Mouse (Mus musculus) MEL (cell line): ENCODE data around the gene Gm49358. TPM values are rescaled to one million over a fixed set of nuclear protein-coding genes. Genes with fewer than 3 reads are reported as not detected.

Source experiments
- DNase-seq: peaks from one replicate; pipeline ENCODE4 v3.0.0; 2011; ENCODE audit warnings: low read depth, low spot score
- H3K27ac ChIP-seq: 2 replicates; pipeline ENCODE4 v1.5.1; 2012; ENCODE audit warnings: low read depth, mild to moderate bottlenecking, control low read depth, low read length, moderate library complexity; ENCODE audit not compliant: control insufficient read depth
- H3K27me3 ChIP-seq, 2 experiments: fragments of 150-350 bp in 1 of 2; sonication (generic) in 1 of 2; 2 replicates each; pipeline ENCODE4 v1.6.1; 2012; ENCODE audit warnings: low read length in 2 of 2, mild to moderate bottlenecking in 2 of 2, improper control_type of control experiment in 1 of 2, moderate library complexity in 1 of 2; ENCODE audit not compliant: insufficient read depth in 2 of 2, control insufficient read depth in 1 of 2
- H3K36me3 ChIP-seq, 2 experiments: 2 replicates each; pipeline ENCODE4 v1.6.1; 2012 to 2014; ENCODE audit warnings: low read length in 2 of 2, improper control_type of control experiment in 1 of 2, inconsistent platforms in 1 of 2, mild to moderate bottlenecking in 1 of 2; ENCODE audit not compliant: insufficient read depth in 2 of 2, control insufficient read depth in 1 of 2
- H3K4me1 ChIP-seq, 2 experiments: fragments of 150-350 bp in 1 of 2; sonication (generic) in 1 of 2; 2 replicates each; pipeline ENCODE4 v1.6.1; 2012; ENCODE audit warnings: low read length in 2 of 2, improper control_type of control experiment in 1 of 2, mild to moderate bottlenecking in 1 of 2; ENCODE audit not compliant: insufficient read depth in 2 of 2, control insufficient read depth in 1 of 2
- H3K4me3 ChIP-seq, 2 experiments: fragments of 150-350 bp in 1 of 2; sonication (generic) in 1 of 2; 2 replicates each; pipeline ENCODE4 v1.5.1; 2012; ENCODE audit warnings: low read depth in 2 of 2, low read length in 2 of 2, mild to moderate bottlenecking in 2 of 2, moderate library complexity in 2 of 2, control low read depth in 1 of 2, improper control_type of control experiment in 1 of 2; ENCODE audit not compliant: control insufficient read depth in 1 of 2, insufficient read depth in 1 of 2
- H3K79me2 ChIP-seq: 2 replicates; pipeline ENCODE4 v1.6.1; 2012; ENCODE audit warnings: mild to moderate bottlenecking, low read length, moderate library complexity; ENCODE audit not compliant: control insufficient read depth, poor library complexity, insufficient read depth
- H3K9ac ChIP-seq: 2 replicates; pipeline ENCODE4 v1.6.1; 2012; ENCODE audit warnings: low read depth, mild to moderate bottlenecking, control low read depth, low read length, moderate library complexity; ENCODE audit not compliant: control insufficient read depth, poor library complexity, severe bottlenecking
- H3K9me3 ChIP-seq: fragments of 150-350 bp; sonication (generic); replicated peaks from 2 replicates; pipeline ENCODE4 v1.6.1; 2012; ENCODE audit warnings: mild to moderate bottlenecking, low read length, improper control_type of control experiment, moderate library complexity; ENCODE audit not compliant: insufficient read depth
- BHLHE40 ChIP-seq: IDR thresholded peaks from 2 replicates; pipeline ENCODE4 v1.6.1; 2012; ENCODE audit warnings: low read depth, mild to moderate bottlenecking, inconsistent platforms, low read length, improper control_type of control experiment, borderline replicate concordance
- CHD2 ChIP-seq: IDR thresholded peaks from 2 replicates; pipeline ENCODE4 v1.6.1; 2011; ENCODE audit warnings: low read length, improper control_type of control experiment
- CTCF ChIP-seq, 3 experiments: IDR thresholded peaks in 2 of 3; conservative IDR thresholded peaks in 1 of 3; 2 replicates each; pipeline ENCODE4 v1.5.1; 2011 to 2012; ENCODE audit warnings: low read length in 3 of 3, low read depth in 2 of 3, mild to moderate bottlenecking in 2 of 3, improper control_type of control experiment in 1 of 3, inconsistent platforms in 1 of 3, mixed read lengths in 1 of 3, moderate library complexity in 1 of 3; ENCODE audit not compliant: control insufficient read depth in 1 of 3, insufficient read depth in 1 of 3, poor library complexity in 1 of 3, severe bottlenecking in 1 of 3
- E2F4 ChIP-seq: IDR thresholded peaks from 2 replicates; pipeline ENCODE4 v1.6.1; 2011; ENCODE audit warnings: low read depth, low read length, improper control_type of control experiment, borderline replicate concordance
- ETS1 ChIP-seq: IDR thresholded peaks from 2 replicates; pipeline ENCODE4 v1.6.1; 2012; ENCODE audit warnings: low read depth, mild to moderate bottlenecking, inconsistent platforms, low read length, improper control_type of control experiment, moderate library complexity
- GABPA ChIP-seq: IDR thresholded peaks from 2 replicates; pipeline ENCODE4 v1.6.1; 2012; ENCODE audit warnings: low read depth, mild to moderate bottlenecking, inconsistent platforms, low read length, improper control_type of control experiment, moderate library complexity
- HCFC1 ChIP-seq: IDR thresholded peaks from 2 replicates; pipeline ENCODE4 v1.6.1; 2012; ENCODE audit warnings: low read depth, mild to moderate bottlenecking, inconsistent platforms, low read length, improper control_type of control experiment, moderate library complexity
- MAZ ChIP-seq: IDR thresholded peaks from 2 replicates; pipeline ENCODE4 v1.6.1; 2012; ENCODE audit warnings: low read depth, mild to moderate bottlenecking, inconsistent platforms, low read length, improper control_type of control experiment
- MEF2A ChIP-seq: IDR thresholded peaks from 2 replicates; pipeline ENCODE4 v1.6.1; 2014; ENCODE audit warnings: low read depth, mild to moderate bottlenecking, inconsistent platforms, low read length, improper control_type of control experiment; ENCODE audit not compliant: poor library complexity, insufficient replicate concordance, severe bottlenecking; ENCODE audit errors: extremely low read depth
- MXI1 ChIP-seq: IDR thresholded peaks from 2 replicates; pipeline ENCODE4 v1.6.1; 2011; ENCODE audit warnings: mild to moderate bottlenecking, low read depth, low read length, improper control_type of control experiment
- MYB ChIP-seq: IDR thresholded peaks from 2 replicates; pipeline ENCODE4 v1.6.1; 2011; ENCODE audit warnings: mild to moderate bottlenecking, low read depth, low read length, improper control_type of control experiment
- MYC ChIP-seq: IDR thresholded peaks from 2 replicates; pipeline ENCODE4 v1.6.1; 2011; ENCODE audit warnings: low read depth, mild to moderate bottlenecking, low read length, improper control_type of control experiment, moderate library complexity
- NRF1 ChIP-seq: IDR thresholded peaks from 2 replicates; pipeline ENCODE4 v1.6.1; 2014; ENCODE audit warnings: low read depth, mild to moderate bottlenecking, inconsistent platforms, low read length, improper control_type of control experiment, moderate library complexity; ENCODE audit not compliant: poor library complexity, insufficient read depth, severe bottlenecking
- POLR2A ChIP-seq, 2 experiments: IDR thresholded peaks; 2 replicates each; pipeline ENCODE4 v1.6.1; 2011 to 2012; ENCODE audit warnings: low read length in 2 of 2, mild to moderate bottlenecking in 2 of 2, control low read depth in 1 of 2, improper control_type of control experiment in 1 of 2, low read depth in 1 of 2, moderate library complexity in 1 of 2; ENCODE audit not compliant: control insufficient read depth in 1 of 2, insufficient read depth in 1 of 2, poor library complexity in 1 of 2
- RCOR1 ChIP-seq: IDR thresholded peaks from 2 replicates; pipeline ENCODE4 v1.6.1; 2012; ENCODE audit warnings: low read depth, mild to moderate bottlenecking, inconsistent platforms, low read length, improper control_type of control experiment
- SMC3 ChIP-seq: IDR thresholded peaks from 2 replicates; pipeline ENCODE4 v1.6.1; 2011; ENCODE audit warnings: low read depth, low read length, improper control_type of control experiment
- TAL1 ChIP-seq: IDR thresholded peaks from 2 replicates; pipeline ENCODE4 v1.6.1; 2012; ENCODE audit warnings: mild to moderate bottlenecking, inconsistent platforms, low read length, moderate library complexity, mixed read lengths
- TCF12 ChIP-seq: IDR thresholded peaks from 2 replicates; pipeline ENCODE4 v1.6.1; 2014; ENCODE audit warnings: low read depth, mild to moderate bottlenecking, inconsistent platforms, low read length, improper control_type of control experiment, moderate library complexity
- UBTF ChIP-seq: IDR thresholded peaks from 2 replicates; pipeline ENCODE4 v1.6.1; 2012; ENCODE audit warnings: low read depth, mild to moderate bottlenecking, inconsistent platforms, low read length, improper control_type of control experiment, moderate library complexity, borderline replicate concordance; ENCODE audit not compliant: insufficient read depth
- USF1 ChIP-seq: IDR thresholded peaks from 2 replicates; pipeline ENCODE4 v1.6.1; 2014; ENCODE audit warnings: low read depth, mild to moderate bottlenecking, inconsistent platforms, low read length, improper control_type of control experiment, moderate library complexity
- ZC3H11A ChIP-seq: IDR thresholded peaks from 2 replicates; pipeline ENCODE4 v1.6.1; 2012; ENCODE audit warnings: low read depth, mild to moderate bottlenecking, inconsistent platforms, low read length, improper control_type of control experiment
- ZKSCAN1 ChIP-seq: IDR thresholded peaks from 2 replicates; pipeline ENCODE4 v1.6.1; 2012; ENCODE audit warnings: low read depth, mild to moderate bottlenecking, inconsistent platforms, low read length, improper control_type of control experiment, moderate library complexity
- ZNF384 ChIP-seq: IDR thresholded peaks from 2 replicates; pipeline ENCODE4 v1.6.1; 2012; ENCODE audit warnings: low read depth, mild to moderate bottlenecking, inconsistent platforms, low read length, improper control_type of control experiment
- polyA plus RNA-seq, 2 experiments: library from polyadenylated mRNA; stranded (reverse) in 1 of 2; unstranded in 1 of 2; fragments of >175 nt in 1 of 2; fragments of >200 nt in 1 of 2; gene quantifications; 2 replicates each; pipeline versions ENCODE4 v1.2.1 to v1.2.4; 2012; ENCODE audit warnings: low replicate concordance in 2 of 2, low read depth in 1 of 2; ENCODE audit not compliant: insufficient read length in 2 of 2, insufficient read depth in 1 of 2, missing spikeins in 1 of 2
- total RNA-seq: library from RNA; depleted of rRNA; stranded (reverse); fragments of 300-350 nt; gene quantifications from 2 replicates; pipeline ENCODE4 v1.2.3, GENCODE M21; 2012

Gm49358 gene
- total and polyA plus RNA-seq, 3 experiments, result 1.3 TPM; not detected in 2

DNA sequence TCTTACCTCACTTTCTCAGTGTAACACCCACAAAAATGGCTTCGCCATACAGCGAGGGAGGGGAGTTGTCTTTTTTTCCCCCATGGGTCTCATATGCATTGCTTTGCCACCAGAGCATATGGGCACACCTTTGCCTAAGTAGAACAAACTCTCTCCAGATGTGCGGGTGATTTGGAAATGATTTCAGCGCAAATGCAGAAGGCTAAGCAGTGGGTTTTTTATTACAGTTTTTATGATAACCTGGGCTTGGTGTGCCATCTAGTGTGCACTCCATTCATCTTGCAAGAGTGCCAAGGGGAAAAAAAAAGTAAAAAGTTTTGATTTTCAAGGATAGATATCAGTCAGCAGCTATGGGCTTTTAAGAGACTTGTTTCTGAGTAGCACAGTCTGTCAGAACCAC, 28.7 kb upstream of the Gm49358 start:
- H3K4me1 ChIP-seq, result no peaks in the 10 kb centered on the region
- H3K9me3 ChIP-seq, result no peaks in the 10 kb centered on the region
- no peaks in the 10 kb centered on the region for H3K79me2 ChIP-seq
- TF ChIP-seq MYC, result no peak
- no peak for TF ChIP-seq SMC3
- no peak for TF ChIP-seq MAZ
- TF ChIP-seq UBTF, result no peak
- TF ChIP-seq RCOR1, result no peak
- TF ChIP-seq TAL1, result no peak
- no peak for TF ChIP-seq HCFC1
- no peak for TF ChIP-seq ZNF384
- no peak for TF ChIP-seq E2F4
- TF ChIP-seq MXI1, result no peak
- no peak for TF ChIP-seq TCF12
- TF ChIP-seq USF1, result no peak
- no peak overlapping the region for H3K9ac ChIP-seq
- DNase-seq, result no peak
- no peaks in the 10 kb centered on the region for H3K36me3 ChIP-seq
- H3K27me3 ChIP-seq, result no peaks in the 10 kb centered on the region
- H3K27ac ChIP-seq, result no peak overlapping the region
- no peak overlapping the region for H3K4me3 ChIP-seq

DNA sequence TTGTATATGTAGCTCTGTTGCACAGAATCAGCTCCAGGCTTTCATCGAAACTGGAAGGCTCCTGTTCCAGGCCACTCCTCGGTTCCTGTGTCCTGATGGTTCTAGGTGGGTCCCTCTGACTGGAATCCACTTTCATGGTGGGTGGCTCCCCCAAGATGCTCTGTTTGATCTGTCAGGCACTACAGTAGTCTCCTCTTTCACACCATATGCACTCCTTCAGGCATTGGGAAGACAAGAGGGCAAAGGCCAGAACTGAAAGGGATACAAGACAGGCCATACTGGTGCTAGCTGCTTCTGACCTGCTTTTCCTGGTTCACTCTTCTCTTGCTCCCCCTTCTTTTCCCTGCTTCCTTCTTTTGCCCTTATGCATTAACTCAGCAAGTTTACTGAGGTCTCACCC, 20.9 kb upstream of the Gm49358 start:
- Histone ChIP-seq H3K9ac (no peak overlapping the region), H3K36me3 (no peaks in the 10 kb centered on the region), H3K9me3 (no peaks in the 10 kb centered on the region), H3K27ac (no peak overlapping the region), H3K27me3 (no peaks in the 10 kb centered on the region), H3K4me1 (no peaks in the 10 kb centered on the region), H3K4me3 (no peak overlapping the region), H3K79me2 (no peaks in the 10 kb centered on the region)
- DNase-seq, result no peak
- TF ChIP-seq E2F4 (no peak), ETS1 (no peak), MAZ (no peak), ZC3H11A (no peak), NRF1 (no peak)

DNA sequence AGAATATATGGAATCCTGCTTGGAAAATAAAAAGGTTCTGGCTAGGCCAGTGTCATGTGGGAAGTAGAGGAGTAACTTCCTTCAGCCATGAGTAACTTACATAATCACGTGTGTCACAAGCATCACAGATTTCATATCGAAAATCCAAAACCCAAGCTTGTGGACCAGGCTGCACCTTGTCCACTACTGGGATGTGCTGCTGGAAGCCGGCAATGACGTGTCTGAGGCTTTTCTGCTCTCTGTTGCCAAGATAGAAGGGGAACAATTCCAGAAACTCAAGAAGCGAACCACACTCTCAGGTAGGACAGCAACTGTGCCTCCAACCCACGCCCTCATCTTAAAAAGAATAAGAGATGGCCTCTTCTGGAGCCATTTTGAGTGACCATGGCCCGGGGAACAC, 19.5 kb upstream of the Gm49358 start:
- no peak overlapping the region for H3K27ac ChIP-seq
- H3K9me3 ChIP-seq, result no peaks in the 10 kb centered on the region
- H3K79me2 ChIP-seq, result no peaks in the 10 kb centered on the region
- no peaks in the 10 kb centered on the region for H3K4me1 ChIP-seq
- H3K27me3 ChIP-seq, result no peaks in the 10 kb centered on the region
- H3K36me3 ChIP-seq, result no peaks in the 10 kb centered on the region
- no peak for DNase-seq
- TF ChIP-seq ZNF384, result no peak
- TF ChIP-seq USF1, result no peak
- no peak for TF ChIP-seq BHLHE40
- no peak for TF ChIP-seq MAZ
- no peak for TF ChIP-seq GABPA
- TF ChIP-seq ZKSCAN1, result no peak
- TF ChIP-seq POLR2A (IDR thresholded peaks at IDR 0.05; ENCODE audit: control insufficient read depth in 1 of 2, insufficient read depth in 1 of 2, low read depth in 1 of 2, low read length in 2 of 2, poor library complexity in 1 of 2), result no peak
- no peak for TF ChIP-seq RCOR1
- no peak for TF ChIP-seq CHD2
- TF ChIP-seq MYB, result no peak
- TF ChIP-seq ZC3H11A, result no peak
- TF ChIP-seq MEF2A, result no peak
- TF ChIP-seq CTCF (IDR thresholded peaks at IDR 0.05 in 2 of 3, conservative IDR thresholded peaks at IDR 0.05 in 1 of 3; ENCODE audit: control insufficient read depth in 1 of 3, insufficient read depth in 1 of 3, low read depth in 2 of 3, low read length in 3 of 3, poor library complexity in 1 of 3, severe bottlenecking in 1 of 3), result no peak
- TF ChIP-seq E2F4, result no peak
- TF ChIP-seq TAL1, result no peak
- TF ChIP-seq, all 39 proteins: peak for 0
- Histone ChIP-seq H3K9ac (no peak overlapping the region), H3K4me3 (no peak overlapping the region)
